In the genomic region with DNA sequence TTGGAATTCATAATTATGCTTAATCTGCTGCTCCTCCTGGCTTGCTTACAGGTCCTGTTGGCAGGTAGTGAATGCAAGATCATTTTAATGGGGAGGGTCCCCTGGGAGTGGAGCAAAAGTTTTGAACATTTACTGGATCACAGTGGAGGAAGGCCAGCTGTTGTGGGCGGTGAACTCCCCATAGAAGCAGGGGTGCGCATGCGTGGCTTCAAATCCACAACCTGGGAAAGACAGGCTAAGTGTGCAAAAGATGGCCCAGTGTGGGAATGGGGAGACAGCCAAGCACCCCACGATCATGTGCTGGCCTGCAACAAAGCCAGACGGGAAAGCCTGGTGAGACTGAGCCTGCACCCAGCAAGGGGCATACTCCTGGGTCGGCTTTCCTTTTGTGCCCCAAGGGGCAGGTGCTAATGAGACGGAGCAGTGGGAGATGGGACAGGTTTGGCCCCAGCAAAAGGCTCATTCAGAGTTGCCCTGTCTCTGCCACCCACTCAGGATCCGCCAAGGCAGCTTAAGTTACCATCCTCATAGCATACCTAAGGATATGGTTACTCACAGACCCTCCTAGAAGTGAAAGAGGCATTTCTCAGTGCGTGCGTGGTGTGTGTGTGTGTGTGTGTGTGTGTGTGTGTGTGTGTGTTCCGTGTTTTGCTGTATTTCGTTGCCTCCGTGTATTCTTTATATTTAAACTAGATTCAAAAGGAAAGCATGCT, we compare ENCODE assay signal across 9 mouse cellular contexts.
A peak's percentile ranks its signal among the peaks of the same experiment; 100 is the strongest.
DNase-seq lines count a peak whose midpoint lies in the region; ATAC-seq and TF ChIP-seq lines count a peak whose summit lies in the region.
"Had no signal": no experiment of that assay in that cellular context is flagged by ENCODE, and none has a peak within 500 bp of the region (broad histone marks: within the 10 kb centered on the region; RNA-seq: fewer than 3 reads in every experiment).

No protein-coding gene starts in this region.

- H3K36me3 ChIP-seq in heart, embryonic 10.5 days, result no peaks in the 10 kb centered on the region
- H3K36me3 ChIP-seq in midbrain, postnatal 0 days (ENCODE audit: insufficient read depth, low read length), result no peaks in the 10 kb centered on the region

- H3K4me2 ChIP-seq in midbrain, postnatal 0 days (ENCODE audit: low read depth, low read length, poor library complexity, severe bottlenecking), result no peak overlapping the region

- intact Hi-C loops in gastrocnemius, adult 2 months (cut with DNase I), result no loop called here

- TF ChIP-seq CTCF in gastrocnemius, adult 2 months (IDR thresholded peaks at IDR 0.05), result no peak
- TF ChIP-seq CTCF in midbrain, postnatal 0 days (IDR thresholded peaks at IDR 0.05), result no peak

- H3K9ac ChIP-seq in midbrain, postnatal 0 days (replicated peaks; ENCODE audit: low read length, poor library complexity, severe bottlenecking), result no peak overlapping the region

- no peak for ATAC-seq in midbrain, postnatal 0 days (ENCODE audit: low FRiP score)
- ATAC-seq in monocyte, adult 5-6 weeks (replicated peaks; ENCODE audit: insufficient number of reproducible peaks, low FRiP score, low TSS enrichment, poor library complexity, severe bottlenecking), result no peak

- H3K4me3 ChIP-seq in heart, embryonic 10.5 days, result no peak overlapping the region
- H3K4me3 ChIP-seq in gastrocnemius, adult 2 months, result peak overlapping the region; percentile 42
- H3K4me3 ChIP-seq in midbrain, postnatal 0 days (ENCODE audit: low read depth, low read length), result no peak overlapping the region

- no peak overlapping the region for H3K27ac ChIP-seq in heart, embryonic 10.5 days
- H3K27ac ChIP-seq in gastrocnemius, adult 2 months, result no peak overlapping the region
- no peak overlapping the region for H3K27ac ChIP-seq in midbrain, postnatal 0 days (ENCODE audit: low read depth, low read length)
- H3K27ac ChIP-seq: macrophage had no signal

- WGBS in heart, embryonic 10.5 days, result 49% methylated on average over 13 of the region's 13 CpGs
- WGBS in midbrain, postnatal 0 days, result 46% methylated on average over 13 of the region's 13 CpGs

- no peaks in the 10 kb centered on the region for H3K9me3 ChIP-seq in heart, embryonic 10.5 days
- no peaks in the 10 kb centered on the region for H3K9me3 ChIP-seq in midbrain, postnatal 0 days (ENCODE audit: low read length)

- H3K27me3 ChIP-seq in heart, embryonic 10.5 days (ENCODE audit: insufficient read depth, poor library complexity, severe bottlenecking), result 0 out of 2 replicates have a peak, but pooled peaks cover 10% of the 10 kb centered on the region
- peaks cover 5% of the 10 kb centered on the region; the same call in 1 of the 2 replicates for H3K27me3 ChIP-seq in midbrain, postnatal 0 days (ENCODE audit: insufficient read depth, low read length)

- H3K4me1 ChIP-seq in heart, embryonic 10.5 days, result no peaks in the 10 kb centered on the region
- H3K4me1 ChIP-seq in midbrain, postnatal 0 days (ENCODE audit: insufficient read depth, low read length), result no peaks in the 10 kb centered on the region; the same call in 1 of the 2 replicates

- DNase-seq in heart, adult 11 months, result peak; percentile 96
- no peak for DNase-seq in heart, embryonic 10.5 days (ENCODE audit: low spot score)
- DNase-seq in right cerebral cortex, postnatal 10 days (ENCODE audit: low spot score in 2 of 2), result peak; percentile 27 to 41
- DNase-seq in right cerebral cortex, postnatal 14 days, result no peak
- DNase-seq in gastrocnemius, adult 2 months, result peak; percentile 59
- DNase-seq in midbrain, postnatal 0 days (ENCODE audit: low spot score), result peak; percentile 31
- no peak for DNase-seq in yolk sac, embryonic 10.5 days (ENCODE audit: low spot score)

Comparison
In these comparisons a context has a peak if more than half of its experiments do, and no peak if none do; other contexts are left out.
1. DNase-seq: peak in heart, adult 11 months (single experiment), right cerebral cortex, postnatal 10 days (2 of 2), gastrocnemius, adult 2 months (single experiment) and midbrain, postnatal 0 days (single experiment); none in heart, embryonic 10.5 days (single experiment), right cerebral cortex, postnatal 14 days (single experiment) and yolk sac, embryonic 10.5 days (single experiment).